Mouse (Mus musculus) spleen, postnatal 4 days (tissue): ENCODE results near the gene Cenps.
"Not testable (repeated sequence)": the region's sequence is repeated elsewhere in the genome, so short reads cannot be mapped to it uniquely, and the experiment has no call there.

Experiments used
- DNase-seq, 2 experiments: peaks; one replicate each; pipeline ENCODE4 v3.0.0; 2022; ENCODE audit warnings: low spot score in 2 of 2

Gene Cenps

DNA sequence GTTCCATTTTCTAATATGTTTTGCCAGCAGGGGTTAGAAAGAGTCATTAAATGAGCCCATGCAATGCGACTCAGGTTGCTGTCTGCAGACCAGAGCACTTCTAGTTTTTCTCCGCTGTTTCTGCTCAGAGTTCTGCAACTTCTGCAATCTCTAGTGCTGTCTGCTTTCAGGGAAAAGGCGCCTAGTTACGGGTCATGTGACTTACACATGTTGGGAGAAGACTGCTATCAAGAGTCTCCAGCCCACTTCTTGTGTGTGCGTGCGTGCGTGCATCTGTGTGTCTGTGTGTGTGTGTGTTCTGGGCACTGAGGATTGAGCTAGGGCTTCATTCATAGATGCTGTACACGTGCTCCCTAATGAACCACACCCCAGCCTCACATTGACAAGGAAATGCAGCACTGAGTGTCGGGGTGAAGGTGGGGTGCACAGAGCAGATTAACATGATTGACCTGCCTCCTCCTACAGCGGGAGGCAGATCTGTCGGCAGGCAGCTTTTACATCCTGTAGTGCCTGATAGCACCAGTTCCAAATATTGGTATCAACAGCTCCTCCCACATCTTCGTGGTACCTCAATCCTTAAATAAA lies 17.4 kb downstream of the Cenps start:
- not testable (repeated sequence) for DNase-seq

DNA sequence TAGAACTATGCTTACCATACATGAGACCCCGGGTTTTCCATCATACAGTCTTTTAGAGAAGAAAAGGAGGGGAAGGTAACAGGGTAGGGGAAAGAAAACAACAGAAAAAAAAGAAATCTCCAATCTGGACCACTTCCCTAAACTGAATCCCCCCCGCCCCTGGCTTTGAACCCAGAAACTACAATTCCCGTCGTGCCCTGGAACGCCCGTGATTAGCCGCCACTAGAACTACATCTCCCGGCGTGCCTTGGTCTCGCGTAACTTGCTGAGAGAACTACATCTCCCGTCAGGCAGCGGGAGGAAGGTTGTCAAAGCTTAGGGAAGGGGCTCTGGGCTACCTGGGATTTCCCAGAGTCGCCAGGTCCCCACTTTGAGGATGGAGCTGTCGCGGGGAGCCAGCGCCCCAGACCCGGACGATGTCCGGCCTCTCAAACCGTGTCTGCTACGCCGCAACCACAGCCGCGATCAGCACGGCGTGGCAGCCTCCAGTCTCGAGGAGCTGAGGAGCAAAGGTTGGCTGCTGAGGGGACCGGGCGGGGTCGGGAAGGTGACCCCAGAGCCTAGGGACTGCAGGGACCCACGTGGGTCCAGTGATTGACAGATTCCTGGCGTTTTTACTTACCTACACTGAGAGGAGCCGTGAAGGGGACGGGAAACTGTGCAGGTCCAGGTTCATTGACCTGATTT lies 33.4 kb downstream of the Cenps start, which contains the start of gene Dffa:
TSS of gene Dffa (plus strand) at position 272 of the 687 bp plus-strand sequence.
- peak; percentile 87 to 93 for DNase-seq

DNA sequence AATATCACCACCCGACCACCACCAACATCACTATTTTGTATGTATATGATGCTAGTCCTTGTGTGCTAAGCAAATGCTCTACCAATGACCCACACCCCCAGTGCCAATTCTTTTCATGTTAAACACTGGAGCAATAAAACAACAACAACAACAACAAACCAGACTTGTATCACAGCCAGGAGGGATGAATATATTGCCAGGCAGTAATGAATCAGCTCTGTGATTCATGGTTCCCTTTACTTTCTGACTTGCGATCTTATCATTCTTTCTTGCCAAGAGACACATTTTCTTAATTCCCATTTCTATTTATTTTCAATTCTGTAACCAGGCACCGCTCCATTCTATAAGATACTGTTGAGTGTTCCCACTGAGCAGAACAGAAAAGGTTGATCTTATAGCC lies 36.0 kb downstream of the Cenps start:
- DNase-seq = no peak

DNA sequence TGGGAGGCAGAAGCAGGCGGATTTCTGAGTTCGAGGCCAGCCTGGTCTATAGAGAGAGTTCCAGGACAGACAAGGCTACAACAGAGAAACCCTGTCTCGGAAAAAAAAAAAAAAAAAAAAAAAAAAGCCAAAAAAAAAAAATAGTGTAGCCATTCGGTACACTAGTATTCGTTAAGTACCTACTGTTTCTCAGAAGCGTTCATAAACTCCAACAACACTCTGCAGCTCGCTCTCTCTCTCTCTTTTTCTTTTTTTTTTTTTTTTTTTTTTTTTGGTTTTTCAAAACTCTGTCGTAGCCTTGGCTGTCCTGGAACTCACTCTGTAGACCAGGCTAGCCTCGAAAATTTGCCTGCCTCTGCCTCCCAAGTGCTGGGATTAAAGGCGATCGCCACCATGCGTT lies 37.0 kb downstream of the Cenps start:
- not testable (repeated sequence) for DNase-seq

DNA sequence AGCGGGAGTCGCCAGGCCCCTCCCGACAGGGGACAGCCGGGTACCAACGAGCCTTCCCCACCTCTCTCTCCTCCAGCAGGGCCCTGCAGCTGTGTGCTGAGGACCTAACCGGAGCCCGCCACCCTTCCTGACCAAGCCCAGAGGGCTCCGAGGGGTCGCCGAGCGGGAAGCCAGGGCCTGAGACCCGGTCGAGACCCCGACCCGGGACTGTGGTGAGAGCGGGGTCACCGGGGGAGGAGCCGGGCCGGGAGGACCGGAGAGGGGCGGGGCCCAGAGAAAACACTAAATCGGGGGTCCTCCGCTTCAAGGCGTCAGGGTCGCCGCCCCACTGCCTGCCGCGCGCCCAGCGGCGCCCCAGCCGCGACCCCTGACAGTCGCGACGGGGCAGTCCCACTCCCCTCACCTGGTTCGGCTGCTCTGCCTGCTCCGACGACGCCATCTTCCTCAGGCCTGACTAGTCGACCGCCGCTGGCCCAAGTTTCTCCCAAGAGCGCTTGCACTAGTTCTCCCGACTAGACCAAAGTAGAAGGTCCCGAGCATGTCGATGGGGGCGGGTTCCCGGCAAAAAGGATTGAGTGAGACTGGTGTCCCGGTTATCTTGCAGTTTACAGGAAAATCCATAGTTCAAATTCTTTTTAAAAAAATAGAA lies 37.9 kb downstream of the Cenps start, which contains the start of gene Pex14:
TSS of gene Pex14 (minus strand) at position 508 of the 649 bp plus-strand sequence.
- peak; percentile 88 to 92 for DNase-seq

DNA sequence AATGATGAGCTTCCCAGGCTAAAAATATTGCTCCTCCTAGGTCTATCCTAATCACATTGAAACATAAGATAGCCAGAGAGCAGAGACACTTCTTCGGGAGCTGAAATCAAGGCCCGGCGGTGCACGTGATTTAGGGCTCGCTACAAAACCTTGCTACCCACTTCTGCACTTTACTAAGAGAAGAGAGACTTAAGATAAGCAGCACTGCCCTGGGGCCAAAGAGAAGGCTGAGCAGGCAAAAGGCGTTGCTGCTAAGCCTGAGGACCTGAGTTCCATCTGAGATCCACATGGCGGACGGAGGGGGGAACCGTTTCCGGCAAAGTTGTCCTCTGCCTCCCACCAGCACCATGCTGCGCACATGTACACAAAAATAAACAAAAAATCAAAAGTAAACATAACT lies 38.9 kb downstream of the Cenps start:
- DNase-seq = no peak

DNA sequence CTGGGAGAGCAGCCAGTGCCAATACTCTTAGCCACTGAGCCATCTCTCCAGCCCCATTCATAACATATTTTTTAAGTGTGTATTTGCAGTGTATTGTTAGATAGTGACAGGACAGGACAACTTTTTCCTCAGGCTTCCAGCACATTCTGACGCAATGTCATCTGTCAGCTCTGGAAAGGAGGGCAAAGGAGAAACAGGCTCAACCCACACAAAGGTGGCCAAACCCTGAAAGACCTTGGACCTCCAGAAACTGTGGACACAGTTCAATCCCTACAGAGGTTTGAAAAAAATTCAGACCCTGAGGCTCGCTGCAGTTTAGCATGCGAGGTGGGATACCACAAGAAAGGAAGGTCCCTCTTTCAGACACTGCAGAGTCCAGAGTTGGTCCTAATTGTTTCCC lies 39.5 kb downstream of the Cenps start:
- no peak for DNase-seq

DNA sequence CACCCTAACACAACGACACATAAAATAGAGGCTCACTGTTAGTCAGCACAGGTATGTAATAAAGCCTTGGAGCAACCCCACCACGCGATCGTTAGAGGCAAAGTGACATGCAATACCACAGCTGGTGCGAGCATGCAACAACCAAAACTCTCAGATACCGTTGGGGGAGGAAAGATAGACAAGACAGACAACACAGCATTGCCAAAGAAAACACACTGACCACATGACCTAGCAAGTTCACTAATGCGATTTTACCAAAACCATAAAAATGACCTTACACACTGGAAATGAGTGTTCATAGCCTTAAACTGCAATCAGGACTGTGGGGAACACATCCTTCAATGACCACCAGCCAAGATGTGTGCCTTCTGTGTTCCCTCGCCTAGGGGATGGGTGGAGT lies 46.1 kb downstream of the Cenps start:
- DNase-seq = no peak

DNA sequence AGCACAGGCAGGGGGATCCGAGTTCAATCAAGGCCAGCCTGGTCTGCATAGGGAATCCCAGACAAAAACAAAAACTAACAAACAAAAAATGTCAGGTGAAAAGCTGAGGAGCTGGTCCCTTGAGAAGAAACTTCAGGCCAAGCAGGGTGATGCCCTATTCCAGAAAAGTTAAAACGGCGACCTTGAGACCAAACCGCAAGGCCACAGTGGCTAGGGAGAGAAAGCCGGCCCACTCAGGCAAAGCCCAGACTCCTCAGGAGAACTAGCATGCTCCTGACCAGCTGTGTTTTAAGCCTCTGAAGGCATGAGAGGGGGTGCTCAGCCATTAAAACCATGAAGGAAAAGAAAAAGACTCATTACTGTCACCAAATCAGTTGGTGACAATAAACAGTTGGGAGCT lies 52.0 kb downstream of the Cenps start:
- no peak for DNase-seq

DNA sequence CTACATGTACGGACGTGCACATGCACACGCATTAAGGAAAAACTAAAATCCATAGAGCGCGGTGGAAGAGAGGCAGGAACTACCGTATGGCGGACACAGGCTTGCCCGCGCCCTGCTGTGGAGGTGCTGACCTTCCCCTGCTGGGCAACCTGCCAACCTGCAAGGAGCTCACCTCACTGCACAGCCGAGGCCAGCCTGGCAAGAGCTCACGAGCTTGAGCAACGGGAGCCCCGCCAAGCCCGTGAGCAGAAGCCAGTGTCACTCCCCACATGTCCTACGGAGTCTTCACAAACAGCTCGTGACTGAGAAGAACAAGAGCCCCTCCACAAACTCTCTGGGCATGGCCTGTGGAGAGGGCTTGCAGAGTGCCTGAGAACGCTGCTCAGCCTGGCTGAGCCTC lies 55.9 kb downstream of the Cenps start:
- no peak for DNase-seq

DNA sequence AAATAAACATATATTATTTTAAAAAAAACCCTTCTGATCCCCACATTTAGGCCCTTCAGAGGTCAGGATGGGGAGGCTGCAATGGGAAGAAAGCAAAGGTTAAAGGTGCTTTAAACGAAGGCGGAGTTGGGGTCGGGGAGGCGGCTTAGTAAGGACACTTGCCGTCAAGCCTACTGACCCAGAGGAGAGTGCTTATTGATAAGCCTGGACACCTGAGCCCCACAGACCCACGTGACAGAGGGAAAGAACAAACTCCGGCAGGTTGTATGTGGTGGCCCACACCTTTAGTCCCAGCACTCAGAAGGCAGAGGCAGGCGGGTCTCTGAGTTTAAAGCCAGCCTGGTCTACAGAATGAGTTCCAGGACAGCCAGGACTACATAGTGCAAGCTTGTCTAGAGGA lies 57.3 kb downstream of the Cenps start:
- DNase-seq = no peak

DNA sequence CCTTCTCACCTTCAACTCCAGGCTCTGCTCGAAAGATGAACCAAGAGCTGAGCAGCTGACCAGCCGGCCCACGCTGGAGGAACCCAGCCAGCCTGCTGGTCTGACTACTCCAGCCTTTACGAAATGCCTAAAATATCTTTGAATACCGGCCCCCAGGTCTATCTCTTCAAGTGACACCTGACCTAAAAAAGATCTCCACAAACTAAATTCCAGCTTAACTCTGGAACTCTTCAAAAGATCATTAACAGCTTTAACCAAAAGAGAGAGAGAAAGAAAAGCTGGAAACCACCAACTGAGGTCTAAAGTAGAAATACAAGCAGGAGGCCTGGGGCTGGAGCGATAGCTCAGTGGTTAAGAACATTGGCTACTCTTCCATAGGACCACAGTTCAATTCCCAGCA lies 57.8 kb downstream of the Cenps start:
- no peak for DNase-seq

DNA sequence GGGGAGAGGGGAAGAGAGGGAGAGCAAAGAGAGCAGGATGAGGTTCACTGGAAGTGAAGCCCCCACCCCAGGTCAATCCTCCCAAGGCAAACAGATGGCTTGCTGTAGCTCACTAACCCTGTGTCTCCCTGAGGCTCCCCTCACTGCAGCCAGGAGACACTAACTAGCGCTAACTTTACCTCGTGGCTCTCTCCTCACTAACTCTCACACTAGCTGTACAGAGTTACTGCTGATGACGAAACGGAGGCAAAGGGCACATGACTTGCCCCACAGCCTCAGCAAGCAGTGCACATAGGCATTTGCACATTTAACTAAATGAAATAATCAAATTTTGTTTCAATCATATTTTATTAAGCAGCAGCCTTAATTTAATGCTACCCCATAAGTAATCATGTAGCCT lies 59.2 kb downstream of the Cenps start:
- no peak for DNase-seq
